ENCODE assay signal across 9 mouse cellular contexts in genomic region chr2:157071556-157071955, GRCm38 (mm10). TPM values are rescaled to one million over a fixed set of nuclear protein-coding genes. Genes with fewer than 3 reads are reported as not detected.
DNase-seq lines count a peak whose midpoint lies in the region; ATAC-seq and TF ChIP-seq lines count a peak whose summit lies in the region.
"Had no signal": no experiment of that assay in that cellular context is flagged by ENCODE, and none has a peak within 500 bp of the region (broad histone marks: within the 10 kb centered on the region; RNA-seq: fewer than 3 reads in every experiment).

No protein-coding gene starts in this region.

- no peaks in the 10 kb centered on the region for H3K27me3 ChIP-seq in embryonic facial prominence, embryonic 12.5 days
- no peaks in the 10 kb centered on the region for H3K27me3 ChIP-seq in embryonic facial prominence, embryonic 10.5 days (replicated peaks; ENCODE audit: low read depth, poor library complexity, severe bottlenecking)
- H3K27me3 ChIP-seq in heart, postnatal 0 days (ENCODE audit: control insufficient read depth, insufficient read depth, low read length), result no peaks in the 10 kb centered on the region

- no peak overlapping the region for H3K4me3 ChIP-seq in embryonic facial prominence, embryonic 12.5 days
- no peak overlapping the region for H3K4me3 ChIP-seq in embryonic facial prominence, embryonic 10.5 days
- H3K4me3 ChIP-seq in heart, postnatal 0 days (ENCODE audit: low read depth, low read length), result no peak overlapping the region

- TF ChIP-seq EP300 in heart, postnatal 0 days (IDR thresholded peaks at IDR 0.05; ENCODE audit: low read depth), result no peak

- WGBS in embryonic facial prominence, embryonic 12.5 days, result 66% methylated on average over 2 of the region's 2 CpGs
- 85% methylated on average over 2 of the region's 2 CpGs for WGBS in embryonic facial prominence, embryonic 10.5 days
- 8% methylated on average over 2 of the region's 2 CpGs for WGBS in heart, postnatal 0 days

- peaks cover 87% of the 10 kb centered on the region for H3K4me1 ChIP-seq in embryonic facial prominence, embryonic 12.5 days
- peaks cover 96% of the 10 kb centered on the region for H3K4me1 ChIP-seq in embryonic facial prominence, embryonic 10.5 days
- peaks cover 88% of the 10 kb centered on the region for H3K4me1 ChIP-seq in heart, postnatal 0 days (ENCODE audit: control insufficient read depth, insufficient read depth)

- no peak for ATAC-seq in embryonic facial prominence, embryonic 12.5 days (ENCODE audit: insufficient number of reproducible peaks, insufficient read depth, low FRiP score, low TSS enrichment)
- ATAC-seq in heart, postnatal 0 days (ENCODE audit: insufficient read depth, low read depth), result peak; percentile 67
- ATAC-seq in megakaryocyte progenitor cell, adult 5-6 weeks (replicated peaks; ENCODE audit: poor library complexity), result peak; percentile 83

- H3K9ac ChIP-seq in embryonic facial prominence, embryonic 12.5 days, result 0 out of 2 replicates have a peak overlapping the region, but pooled peaks have one; percentile 12
- peak overlapping the region; percentile 36; the same call in 1 of the 2 replicates for H3K9ac ChIP-seq in heart, postnatal 0 days (replicated peaks; ENCODE audit: low read depth, low read length)

- TF ChIP-seq CTCF in heart, postnatal 0 days (IDR thresholded peaks at IDR 0.05; ENCODE audit: low read depth), result no peak

- no peaks in the 10 kb centered on the region for H3K9me3 ChIP-seq in embryonic facial prominence, embryonic 12.5 days
- H3K9me3 ChIP-seq in embryonic facial prominence, embryonic 10.5 days, result no peaks in the 10 kb centered on the region
- no peaks in the 10 kb centered on the region for H3K9me3 ChIP-seq in heart, postnatal 0 days (replicated peaks; ENCODE audit: control insufficient read depth, low read length)

- no peak for DNase-seq in embryonic facial prominence, embryonic 10.5 days (ENCODE audit: low spot score)
- DNase-seq in MN1 (ENCODE audit: low spot score), result peak; percentile 88
- peak; percentile 71 to 76 for DNase-seq in cerebellum, postnatal 36 days
- peak; percentile 88 for DNase-seq in heart, postnatal 0 days (ENCODE audit: low spot score)
- peak; percentile 72 to 75 for DNase-seq in kidney, postnatal 25 days
- DNase-seq in embryo, embryonic 11 days, result no peak

- H3K4me2 ChIP-seq in embryonic facial prominence, embryonic 12.5 days (replicated peaks), result no peak overlapping the region
- peak overlapping the region; percentile 27 for H3K4me2 ChIP-seq in heart, postnatal 0 days (ENCODE audit: low read depth, low read length)

- H3K36me3 ChIP-seq in embryonic facial prominence, embryonic 12.5 days, result peaks cover 13% of the 10 kb centered on the region
- peaks cover 88% of the 10 kb centered on the region for H3K36me3 ChIP-seq in embryonic facial prominence, embryonic 10.5 days (replicated peaks)
- H3K36me3 ChIP-seq in heart, postnatal 0 days (replicated peaks; ENCODE audit: control insufficient read depth, insufficient read depth, low read length), result peaks cover 6% of the 10 kb centered on the region; the same call in 1 of the 2 replicates

- peak overlapping the region; percentile 46; the same call in 1 of the 2 replicates for H3K27ac ChIP-seq in embryonic facial prominence, embryonic 12.5 days
- H3K27ac ChIP-seq in embryonic facial prominence, embryonic 10.5 days (replicated peaks), result no peak overlapping the region
- peak overlapping the region; percentile 89 for H3K27ac ChIP-seq in heart, postnatal 0 days (ENCODE audit: low read depth)

RNA-seq across cellular contexts. Expression of gene Soga1, which starts 7.5 kb away (rescaled TPM):
- polyA plus RNA-seq in embryonic facial prominence, embryonic 12.5 days (2016; fragmentation: Nextera tagmentation; extraction: Ambion mirVana), result 5.7 and 7.8 TPM in 2 replicates
- 4.5 and 4.7 TPM in 2 replicates for polyA plus RNA-seq in embryonic facial prominence, embryonic 10.5 days (2016; fragmentation: Nextera tagmentation; extraction: Ambion mirVana)
- 21.0 and 48.5 TPM in 2 replicates for total RNA-seq in heart, postnatal 0 days (2014; rRNA removed; ENCODE audit: low replicate concordance)
- polyA plus RNA-seq in heart, postnatal 0 days (2015; fragmentation: Nextera tagmentation; extraction: Ambion mirVana), result 1.0 and 1.1 TPM in 2 replicates
- total RNA-seq in megakaryocyte progenitor cell, adult 5-6 weeks (2015), result 1.9 and 2.9 TPM in 2 replicates
- 2.3 and 2.4 TPM in 2 replicates for total RNA-seq in megakaryocyte progenitor cell, adult 5-6 weeks (2017)

RNA-seq across cellular contexts. Expression of gene Tldc2, which starts 15.3 kb away (rescaled TPM):
- polyA plus RNA-seq in embryonic facial prominence, embryonic 12.5 days (2016; fragmentation: Nextera tagmentation; extraction: Ambion mirVana), result not detected in 2 replicates
- not detected in 2 replicates for polyA plus RNA-seq in embryonic facial prominence, embryonic 10.5 days (2016; fragmentation: Nextera tagmentation; extraction: Ambion mirVana)
- total RNA-seq in heart, postnatal 0 days (2014; rRNA removed; ENCODE audit: low replicate concordance), result not detected in 2 replicates
- not detected in 2 replicates for polyA plus RNA-seq in heart, postnatal 0 days (2015; fragmentation: Nextera tagmentation; extraction: Ambion mirVana)
- not detected in 2 replicates for total RNA-seq in megakaryocyte progenitor cell, adult 5-6 weeks (2015)
- total RNA-seq in megakaryocyte progenitor cell, adult 5-6 weeks (2017), result not detected in 2 replicates
- polyA plus RNA-seq: C2C12 had no signal

Comparison
In these comparisons a context has a peak if more than half of its experiments do, and no peak if none do; other contexts are left out.
1. DNase-seq: peak in MN1 (single experiment), cerebellum, postnatal 36 days (2 of 2), heart, postnatal 0 days (single experiment) and kidney, postnatal 25 days (2 of 2); none in embryonic facial prominence, embryonic 10.5 days (single experiment) and embryo, embryonic 11 days (single experiment).